Mouse (Mus musculus) liver, embryonic 14.5 days (tissue): ENCODE results near the gene Acvrl1. TPM values are rescaled to one million over a fixed set of nuclear protein-coding genes. Genes with fewer than 3 reads are reported as not detected.

Experiments
- ATAC-seq: fragments of 200-750 bp; cut with Nextera tagmentation; 2 replicates; pipeline ENCODE4 v1.8.0; 2017; ENCODE audit warnings: moderate number of reproducible peaks, mild to moderate bottlenecking, moderate library complexity; ENCODE audit not compliant: insufficient read depth
- DNase-seq, 3 experiments: peaks; one replicate each; pipeline ENCODE4 v3.0.0-alpha.2; 2012 to 2013; ENCODE audit warnings: low read depth in 3 of 3, low spot score in 3 of 3
- H3K27ac ChIP-seq: fragments of 300-500 bp; sonication (generic); 2 replicates; pipeline ENCODE4 v1.5.1; 2014; ENCODE audit warnings: moderate library complexity, mild to moderate bottlenecking, control low read depth, inconsistent platforms
- H3K27me3 ChIP-seq: fragments of 300-500 bp; sonication (generic); 2 replicates; pipeline ENCODE4 v1.6.1; 2014; ENCODE audit warnings: mild to moderate bottlenecking, low read length, moderate library complexity; ENCODE audit not compliant: control insufficient read depth, insufficient read depth
- H3K36me3 ChIP-seq: fragments of 300-500 bp; sonication (generic); replicated peaks from 2 replicates; pipeline ENCODE4 v1.6.1; 2014; ENCODE audit warnings: low read depth; ENCODE audit not compliant: control insufficient read depth, insufficient read depth
- H3K4me1 ChIP-seq, 2 experiments: fragments of 200-500 bp in 1 of 2; fragments of 300-500 bp in 1 of 2; sonication (generic) in 1 of 2; replicated peaks; 2 replicates each; pipeline ENCODE4 v1.6.1; 2012 to 2014; ENCODE audit warnings: antibody characterized with exemption in 1 of 2, inconsistent platforms in 1 of 2, low read length in 1 of 2; ENCODE audit not compliant: control insufficient read depth in 2 of 2, insufficient read depth in 2 of 2
- H3K4me2 ChIP-seq: fragments of 300-500 bp; sonication (generic); 2 replicates; pipeline ENCODE4 v1.6.1; 2014; ENCODE audit warnings: low read depth, mild to moderate bottlenecking, control low read depth, moderate library complexity
- H3K4me3 ChIP-seq, 2 experiments: fragments of 200-500 bp in 1 of 2; fragments of 300-500 bp in 1 of 2; sonication (generic) in 1 of 2; 2 replicates each; pipeline ENCODE4 v1.5.1; 2012 to 2014; ENCODE audit warnings: low read depth in 2 of 2, low read length in 2 of 2, mild to moderate bottlenecking in 2 of 2, control low read depth in 1 of 2, inconsistent platforms in 1 of 2, moderate library complexity in 1 of 2; ENCODE audit not compliant: insufficient read depth in 1 of 2
- H3K9ac ChIP-seq: fragments of 300-500 bp; sonication (generic); replicated peaks from 2 replicates; pipeline ENCODE4 v1.6.1; 2014; ENCODE audit warnings: mild to moderate bottlenecking, control low read depth, moderate library complexity
- H3K9me3 ChIP-seq: fragments of 300-500 bp; sonication (generic); 2 replicates; pipeline ENCODE4 v1.6.1; 2016; ENCODE audit warnings: low read length, mixed read lengths; ENCODE audit not compliant: control insufficient read depth
- CTCF ChIP-seq: IDR thresholded peaks from 2 replicates; pipeline ENCODE4 v1.5.1; 2016; ENCODE audit warnings: antibody characterized with exemption, low read depth, control low read depth
- EP300 ChIP-seq: IDR thresholded peaks from 2 replicates; pipeline ENCODE4 v1.6.1; 2016; ENCODE audit warnings: antibody characterized with exemption, low read depth
- WGBS: fragments of 180-500 bp; shearing (Covaris S2); extraction: QIAGEN DNeasy Blood & Tissue Kit; methylation state at CpG from one replicate; pipeline ENCODE4 v1.1.7; 2014; ENCODE audit not compliant: insufficient replicate concordance; 5-methylcytosine and 5-hydroxymethylcytosine counted together
- polyA plus RNA-seq, 2 experiments: library from polyadenylated mRNA; depleted of rRNA in 1 of 2; stranded (reverse) in 1 of 2; unstranded in 1 of 2; fragments of >200 nt; fragmentation: Nextera tagmentation in 1 of 2; extraction: Ambion mirVana in 1 of 2; gene quantifications; 2 replicates each; pipeline versions ENCODE4 v1.2.1 to v1.2.3; 2012 to 2014

Gene Acvrl1
- polyA plus RNA-seq, 2 experiments: 1.1 to 1.3 TPM

- Histone ChIP-seq H3K27me3 (peaks cover 11% of the 10 kb centered on the region; the same call in 1 of the 2 replicates), H3K4me3 (no peak overlapping the region), H3K36me3 (no peaks in the 10 kb centered on the region), H3K4me1 (peaks cover 16 to 27% of the 10 kb centered on the region in 2 experiments), H3K9ac (no peak overlapping the region), H3K4me2 (no peak overlapping the region), H3K9me3 (no peaks in the 10 kb centered on the region), H3K27ac (no peak overlapping the region)
- no peak for ATAC-seq
- TF ChIP-seq CTCF (no peak), EP300 (no peak)
- 81% methylated on average over 2 of the region's 2 CpGs for WGBS
- DNase-seq: no peak
Observed at GRCm38 (mm10) chr15:101172016-101172415, 43.7 kb downstream of the Acvrl1 start.

- ATAC-seq: peak; percentile 87
- peaks cover 20 to 40% of the 10 kb centered on the region in 2 experiments for H3K4me1 ChIP-seq
- WGBS: under 1% methylated on average over 25 of the region's 87 CpGs
Observed at GRCm38 (mm10) chr15:101173421-101174211, 45.3 kb downstream of the Acvrl1 start, which contains the start of gene Acvr1b. Acvr1b (plus strand) TSS chr15:101174067.

GRCm38 (mm10) chr15:101174294-101175130, 46.2 kb downstream of the Acvrl1 start:
- H3K4me1 ChIP-seq: peaks cover 20 to 40% of the 10 kb centered on the region in 2 experiments

More at GRCm38 (mm10) chr15:101173421-101174211, 45.3 kb downstream of the Acvrl1 start, which contains the start of gene Acvr1b:
- Histone ChIP-seq H3K9me3 (no peaks in the 10 kb centered on the region), H3K36me3 (no peaks in the 10 kb centered on the region), H3K27me3 (peaks cover 11% of the 10 kb centered on the region; the same call in 1 of the 2 replicates), H3K4me3 (peak within 1 kb of the TSS; percentile 70 to 73), H3K27ac (no peak within 1 kb of the TSS), H3K9ac (peak within 1 kb of the TSS; percentile 72), H3K4me2 (peak within 1 kb of the TSS; percentile 69)
- no peak for TF ChIP-seq CTCF
- TF ChIP-seq EP300: no peak
- peak; percentile 66 to 68 (median 68) for DNase-seq

GRCm38 (mm10) chr15:101175131-101175460, 46.8 kb downstream of the Acvrl1 start:
- 8% methylated on average over 5 of the region's 5 CpGs for WGBS
- H3K4me3 ChIP-seq: peak overlapping the region; percentile 70 to 73
- H3K4me2 ChIP-seq: peak overlapping the region; percentile 69
- H3K9ac ChIP-seq: no peak overlapping the region
- H3K27me3 ChIP-seq: peaks cover 11% of the 10 kb centered on the region; the same call in 1 of the 2 replicates
- no peaks in the 10 kb centered on the region for H3K9me3 ChIP-seq
- peaks cover 17 to 36% of the 10 kb centered on the region in 2 experiments for H3K4me1 ChIP-seq
- no peak for ATAC-seq
- no peaks in the 10 kb centered on the region for H3K36me3 ChIP-seq
- no peak for DNase-seq
- TF ChIP-seq EP300 (no peak), CTCF (no peak)
- H3K27ac ChIP-seq: no peak overlapping the region

More at GRCm38 (mm10) chr15:101174294-101175130, 46.2 kb downstream of the Acvrl1 start:
- no peak for DNase-seq
- Histone ChIP-seq H3K27ac (no peak overlapping the region), H3K36me3 (no peaks in the 10 kb centered on the region), H3K9me3 (no peaks in the 10 kb centered on the region), H3K27me3 (peaks cover 11% of the 10 kb centered on the region; the same call in 1 of the 2 replicates), H3K4me3 (peak overlapping the region; percentile 70 to 73), H3K4me2 (peak overlapping the region; percentile 69), H3K9ac (peak overlapping the region; percentile 50)
- TF ChIP-seq EP300: no peak
- no peak for TF ChIP-seq CTCF
- 0 out of 2 replicates have a peak, but pooled peaks have one; percentile 4 for ATAC-seq
- WGBS: 1% methylated on average over 30 of the region's 46 CpGs
